8 mouse cellular contexts compared by ENCODE assay signal in genomic region chr11:75732434-75733226, GRCm38 (mm10). TPM values are rescaled to one million over a fixed set of nuclear protein-coding genes. Genes with fewer than 3 reads are reported as not detected.
DNase-seq lines count a peak whose midpoint lies in the region; ATAC-seq and TF ChIP-seq lines count a peak whose summit lies in the region.

Ywhae (plus strand) TSS chr11:75732869.

- no peak; the same call in 1 of the 2 replicates for TF ChIP-seq CTCF in gastrocnemius, adult 2 months (IDR thresholded peaks at IDR 0.05)
- TF ChIP-seq CTCF in hindbrain, postnatal 0 days (IDR thresholded peaks at IDR 0.05; ENCODE audit: low read depth), result no peak
- TF ChIP-seq CTCF in left cerebral cortex, adult 2 months (IDR thresholded peaks at IDR 0.05), result no peak; the same call in 1 of the 2 replicates

- intact Hi-C loops in gastrocnemius, adult 2 months (cut with DNase I), result no loop called here
- intact Hi-C loops in left cerebral cortex, adult 2 months (cut with DNase I), result loop anchor here (2.0 to 5.0 kb wide), 2 partner anchors 54 to 80 kb away; partner anchors contain the start of genes Crk and Myo1c

- WGBS in hindbrain, postnatal 0 days, result under 1% methylated on average over 72 of the region's 76 CpGs

- peak within 1 kb of the TSS; percentile 91 for H3K4me2 ChIP-seq in hindbrain, postnatal 0 days (ENCODE audit: low read depth, low read length)

- H3K27ac ChIP-seq in gastrocnemius, adult 2 months, result peak within 1 kb of the TSS; percentile 99
- H3K27ac ChIP-seq in hindbrain, postnatal 0 days, result peak within 1 kb of the TSS; percentile 100
- peak within 1 kb of the TSS; percentile 100 for H3K27ac ChIP-seq in left cerebral cortex, adult 2 months

- H3K9ac ChIP-seq in hindbrain, postnatal 0 days (replicated peaks; ENCODE audit: low read length), result peak within 1 kb of the TSS; percentile 100

- H3K4me3 ChIP-seq in gastrocnemius, adult 2 months, result peak within 1 kb of the TSS; percentile 83
- H3K4me3 ChIP-seq in hindbrain, postnatal 0 days (ENCODE audit: low read length), result peak within 1 kb of the TSS; percentile 98
- peak within 1 kb of the TSS; percentile 72 for H3K4me3 ChIP-seq in left cerebral cortex, adult 2 months

- peak; percentile 95 for ATAC-seq in hindbrain, postnatal 0 days
- peak; percentile 86 for ATAC-seq in megakaryocyte, adult 5-6 weeks (ENCODE audit: poor library complexity, severe bottlenecking)

- no peaks in the 10 kb centered on the region for H3K36me3 ChIP-seq in hindbrain, postnatal 0 days (ENCODE audit: insufficient read depth, low read length)

- H3K27me3 ChIP-seq in hindbrain, postnatal 0 days (ENCODE audit: insufficient read depth, low read length), result no peaks in the 10 kb centered on the region

- H3K4me1 ChIP-seq in hindbrain, postnatal 0 days (ENCODE audit: insufficient read depth, low read length), result peaks cover 28% of the 10 kb centered on the region

- DNase-seq in WW6 (ENCODE audit: low read depth, low spot score), result peak; percentile 93
- peak; percentile 76 to 92 for DNase-seq in cerebellum, postnatal 4 days (ENCODE audit: low spot score in 2 of 2)
- DNase-seq in gastrocnemius, adult 2 months, result peak; percentile 95
- DNase-seq in hindbrain, postnatal 0 days (ENCODE audit: low spot score), result peak; percentile 95
- DNase-seq in left cerebral cortex, adult 2 months (ENCODE audit: extremely low spot score in 1 of 2, low spot score in 2 of 2), result peak; percentile 91 to 92
- DNase-seq in right cerebral cortex, adult 2 months (ENCODE audit: low spot score in 2 of 2), result peak; percentile 92 to 94
- DNase-seq in urinary bladder, postnatal 25 days (ENCODE audit: low spot score), result peak; percentile 86

- H3K9me3 ChIP-seq in hindbrain, postnatal 0 days (ENCODE audit: low read length), result no peaks in the 10 kb centered on the region

RNA-seq across cellular contexts. Expression of gene Ywhae, which starts in this region (rescaled TPM):
- total RNA-seq in gastrocnemius, adult 2 months (2021), result 100 to 1,000 TPM; 545 to 577 TPM
- total RNA-seq in hindbrain, postnatal 0 days (2014; rRNA removed), result 181 and 188 TPM in 2 replicates
- polyA plus RNA-seq in hindbrain, postnatal 0 days (2015; fragmentation: Nextera tagmentation; extraction: Ambion mirVana), result 1,457 and 1,531 TPM in 2 replicates
- 100 to 1,000 TPM; 854 to 940 TPM for total RNA-seq in left cerebral cortex, adult 2 months (2021)
- 494 and 497 TPM in 2 replicates for total RNA-seq in megakaryocyte, adult 5-6 weeks (2015)
- total RNA-seq in megakaryocyte, adult 5-6 weeks (2017), result 231 and 282 TPM in 2 replicates

Comparison
In these comparisons a context has a peak if more than half of its experiments do, and no peak if none do; other contexts are left out.
1. Peak in every context shown above with its lines: DNase-seq, ATAC-seq, H3K4me3 ChIP-seq and H3K27ac ChIP-seq.